Mouse (Mus musculus) embryonic facial prominence, embryonic 14.5 days (tissue): ENCODE data around the gene Sycp2l. TPM values are rescaled to one million over a fixed set of nuclear protein-coding genes. Genes with fewer than 3 reads are reported as not detected.

Experiments
- ATAC-seq: fragments of 200-750 bp; cut with Nextera tagmentation; 2 replicates; pipeline ENCODE4 v1.8.0; 2017; ENCODE audit warnings: low read depth, moderate number of reproducible peaks, moderate TSS enrichment
- DNase-seq: peaks from one replicate; pipeline ENCODE4 v3.0.0-alpha.2; 2015; ENCODE audit warnings: low spot score
- H3K27ac ChIP-seq: fragments of 300-500 bp; sonication (generic); replicated peaks from 2 replicates; pipeline ENCODE4 v1.5.1; 2014; ENCODE audit warnings: low read depth, mild to moderate bottlenecking, low read length, moderate library complexity
- H3K27me3 ChIP-seq: fragments of 300-500 bp; sonication (generic); replicated peaks from 2 replicates; pipeline ENCODE4 v1.6.1; 2014; ENCODE audit warnings: low read length; ENCODE audit not compliant: control insufficient read depth, insufficient read depth
- H3K36me3 ChIP-seq: fragments of 300-500 bp; sonication (generic); 2 replicates; pipeline ENCODE4 v1.6.1; 2014; ENCODE audit warnings: low read length, mixed read lengths; ENCODE audit not compliant: control insufficient read depth, insufficient read depth
- H3K4me1 ChIP-seq: fragments of 300-500 bp; sonication (generic); 2 replicates; pipeline ENCODE4 v1.6.1; 2014; ENCODE audit warnings: antibody characterized with exemption, low read length; ENCODE audit not compliant: control insufficient read depth, insufficient read depth
- H3K4me2 ChIP-seq: fragments of 300-500 bp; sonication (generic); 2 replicates; pipeline ENCODE4 v1.6.1; 2014; ENCODE audit warnings: low read depth, mild to moderate bottlenecking, low read length, moderate library complexity, mixed read lengths
- H3K4me3 ChIP-seq: fragments of 300-500 bp; sonication (generic); 2 replicates; pipeline ENCODE4 v1.5.1; 2014; ENCODE audit warnings: low read depth, mild to moderate bottlenecking, low read length
- H3K9ac ChIP-seq: fragments of 300-500 bp; sonication (generic); 2 replicates; pipeline ENCODE4 v1.6.1; 2014; ENCODE audit warnings: low read depth, mild to moderate bottlenecking, low read length, moderate library complexity, mixed read lengths
- H3K9me3 ChIP-seq: fragments of 300-500 bp; sonication (generic); 2 replicates; pipeline ENCODE4 v1.6.1; 2016; ENCODE audit warnings: low read length; ENCODE audit not compliant: control insufficient read depth
- WGBS: fragments of 180-500 bp; shearing (Covaris S2); extraction: QIAGEN DNeasy Blood & Tissue Kit; methylation state at CpG from one replicate; pipeline ENCODE4 v1.1.7; 2014; 5-methylcytosine and 5-hydroxymethylcytosine counted together
- polyA plus RNA-seq: library from polyadenylated mRNA; unstranded; fragments of >200 nt; fragmentation: Nextera tagmentation; extraction: Ambion mirVana; gene quantifications from 2 replicates; pipeline ENCODE4 v1.2.1, GENCODE M21; 2014

Gene Sycp2l
- polyA plus RNA-seq, 1 experiment from 2014 or later: 0.08 TPM

GRCm38 (mm10) chr13:41105541-41105940 lies 8.6 kb upstream of the Sycp2l start:
- H3K27me3 ChIP-seq: no peaks in the 10 kb centered on the region
- no peak overlapping the region for H3K9ac ChIP-seq
- ATAC-seq (no peak), DNase-seq (no peak)
- no peaks in the 10 kb centered on the region for H3K36me3 ChIP-seq
- no peaks in the 10 kb centered on the region for H3K4me1 ChIP-seq
- 93% methylated on average over 13 of the region's 13 CpGs for WGBS
- H3K9me3 ChIP-seq: no peaks in the 10 kb centered on the region
- H3K4me3 ChIP-seq: no peak overlapping the region
- no peak overlapping the region for H3K27ac ChIP-seq
- no peak overlapping the region for H3K4me2 ChIP-seq

GRCm38 (mm10) chr13:41110935-41111334 lies 3.2 kb upstream of the Sycp2l start, which contains the start of gene Gcm2:
Gene Gcm2, minus strand, starts transcription at chr13:41111035.
- Histone ChIP-seq H3K4me2 (no peak within 1 kb of the TSS), H3K4me3 (no peak within 1 kb of the TSS), H3K4me1 (no peaks in the 10 kb centered on the region), H3K9me3 (no peaks in the 10 kb centered on the region), H3K27me3 (peaks cover 12% of the 10 kb centered on the region), H3K36me3 (no peaks in the 10 kb centered on the region), H3K9ac (no peak within 1 kb of the TSS), H3K27ac (no peak within 1 kb of the TSS)
- no peak for DNase-seq
- ATAC-seq: no peak
- WGBS: 75% methylated on average over 3 of the region's 3 CpGs

GRCm38 (mm10) chr13:41119152-41119945 lies 5.2 kb downstream of the Sycp2l start:
- no peaks in the 10 kb centered on the region for H3K4me1 ChIP-seq
- H3K27me3 ChIP-seq: peaks cover 4% of the 10 kb centered on the region; the same call in 1 of the 2 replicates
- ATAC-seq (no peak), DNase-seq (peak; percentile 38)
- H3K27ac ChIP-seq: no peak overlapping the region
- H3K36me3 ChIP-seq: no peaks in the 10 kb centered on the region
- 27% methylated on average over 9 of the region's 9 CpGs for WGBS
- no peak overlapping the region for H3K4me3 ChIP-seq
- H3K9me3 ChIP-seq: no peaks in the 10 kb centered on the region
- H3K4me2 ChIP-seq: no peak overlapping the region
- 0 out of 2 replicates have a peak overlapping the region, but pooled peaks have one; percentile 0 for H3K9ac ChIP-seq

- H3K4me3 ChIP-seq: no peak overlapping the region
- H3K27me3 ChIP-seq: no peaks in the 10 kb centered on the region
- no peaks in the 10 kb centered on the region for H3K9me3 ChIP-seq
- H3K4me1 ChIP-seq: no peaks in the 10 kb centered on the region
- no peak overlapping the region for H3K9ac ChIP-seq
- no peak overlapping the region for H3K27ac ChIP-seq
- H3K36me3 ChIP-seq: no peaks in the 10 kb centered on the region
- H3K4me2 ChIP-seq: no peak overlapping the region
- 53% methylated on average over 6 of the region's 6 CpGs for WGBS
- ATAC-seq (no peak), DNase-seq (no peak)
Observed at GRCm38 (mm10) chr13:41123666-41124225, 9.6 kb downstream of the Sycp2l start.

- H3K4me3 ChIP-seq: no peak overlapping the region
- H3K9me3 ChIP-seq: no peaks in the 10 kb centered on the region
- DNase-seq (no peak), ATAC-seq (no peak)
- no peak overlapping the region for H3K27ac ChIP-seq
- H3K27me3 ChIP-seq: no peaks in the 10 kb centered on the region
- H3K36me3 ChIP-seq: no peaks in the 10 kb centered on the region
- no peak overlapping the region for H3K9ac ChIP-seq
- 81% methylated on average over 8 of the region's 8 CpGs for WGBS
- no peaks in the 10 kb centered on the region for H3K4me1 ChIP-seq
- no peak overlapping the region for H3K4me2 ChIP-seq
Observed at GRCm38 (mm10) chr13:41128326-41128725, 14.2 kb downstream of the Sycp2l start.

- whole genome bisulfite sequencing: 80% methylated on average over 8 of the region's 8 CpGs
- no peak overlapping the region for H3K4me2 ChIP-seq
- H3K27ac ChIP-seq: no peak overlapping the region
Observed at GRCm38 (mm10) chr13:41129061-41129460, 15.0 kb downstream of the Sycp2l start.

GRCm38 (mm10) chr13:41134901-41135300 lies 20.8 kb downstream of the Sycp2l start:
- Histone ChIP-seq H3K4me3 (no peak overlapping the region), H3K9me3 (no peaks in the 10 kb centered on the region), H3K4me1 (no peaks in the 10 kb centered on the region), H3K9ac (no peak overlapping the region), H3K36me3 (no peaks in the 10 kb centered on the region), H3K4me2 (no peak overlapping the region), H3K27ac (no peak overlapping the region), H3K27me3 (no peaks in the 10 kb centered on the region)
- DNase-seq (peak; percentile 77), ATAC-seq (no peak)
- WGBS: 4% methylated on average over 6 of the region's 6 CpGs

More at GRCm38 (mm10) chr13:41129061-41129460, 15.0 kb downstream of the Sycp2l start:
- Histone ChIP-seq H3K36me3 (no peaks in the 10 kb centered on the region), H3K9me3 (no peaks in the 10 kb centered on the region), H3K4me3 (no peak overlapping the region), H3K4me1 (no peaks in the 10 kb centered on the region), H3K27me3 (no peaks in the 10 kb centered on the region), H3K9ac (no peak overlapping the region)
- DNase-seq (no peak), ATAC-seq (no peak)

GRCm38 (mm10) chr13:41145433-41145970 lies 31.4 kb downstream of the Sycp2l start:
- Histone ChIP-seq H3K4me3 (no peak overlapping the region), H3K4me2 (no peak overlapping the region), H3K36me3 (no peaks in the 10 kb centered on the region), H3K9ac (no peak overlapping the region), H3K4me1 (no peaks in the 10 kb centered on the region), H3K27ac (no peak overlapping the region), H3K9me3 (no peaks in the 10 kb centered on the region), H3K27me3 (no peaks in the 10 kb centered on the region)
- DNase-seq: no peak
- 70% methylated on average over 6 of the region's 6 CpGs for WGBS
- no peak for ATAC-seq
